ENCODE assay signal across 29 mouse cellular contexts in genomic region chr10:88739818-88740217, GRCm38 (mm10). TPM values are rescaled to one million over a fixed set of nuclear protein-coding genes. Genes with fewer than 3 reads are reported as not detected.
DNase-seq lines count a peak whose midpoint lies in the region; ATAC-seq and TF ChIP-seq lines count a peak whose summit lies in the region.
"Had no signal": no experiment of that assay in that cellular context is flagged by ENCODE, and none has a peak within 500 bp of the region (broad histone marks: within the 10 kb centered on the region; RNA-seq: fewer than 3 reads in every experiment).

No protein-coding gene starts in this region.

- no peak overlapping the region for H3K4me3 ChIP-seq in MEL (ENCODE audit: control insufficient read depth in 1 of 2, insufficient read depth in 1 of 2, low read depth in 2 of 2, low read length in 2 of 2)
- no peak overlapping the region for H3K4me3 ChIP-seq in intestine, embryonic 15.5 days (replicated peaks)
- H3K4me3 ChIP-seq in small intestine, adult 2 months (ENCODE audit: low read depth, low read length) = no peak overlapping the region
- H3K4me3 ChIP-seq in lung, postnatal 0 days (ENCODE audit: low read depth, low read length) = no peak overlapping the region
- H3K4me3 ChIP-seq in forebrain, embryonic 12.5 days (replicated peaks) = no peak overlapping the region
- H3K4me3 ChIP-seq: embryonic facial prominence, embryonic 12.5 days; embryonic facial prominence, embryonic 15.5 days; forebrain, embryonic 15.5 days; heart, embryonic 12.5 days; heart, embryonic 15.5 days; hindbrain, embryonic 10.5 days; hindbrain, embryonic 13.5 days had no signal

- H3K27ac ChIP-seq in MEL (ENCODE audit: control insufficient read depth, low read depth, low read length) = no peak overlapping the region
- no peak overlapping the region for H3K27ac ChIP-seq in intestine, embryonic 15.5 days
- H3K27ac ChIP-seq in small intestine, adult 2 months (ENCODE audit: insufficient read depth, low read depth, low read length) = peak overlapping the region; percentile 89
- no peak overlapping the region for H3K27ac ChIP-seq in lung, postnatal 0 days (ENCODE audit: low read length)
- H3K27ac ChIP-seq in forebrain, embryonic 12.5 days = no peak overlapping the region
- H3K27ac ChIP-seq: embryonic facial prominence, embryonic 12.5 days; embryonic facial prominence, embryonic 15.5 days; forebrain, embryonic 15.5 days; heart, embryonic 15.5 days; hindbrain, embryonic 10.5 days; hindbrain, embryonic 13.5 days had no signal

- TF ChIP-seq RAD21 in MEL (IDR thresholded peaks at IDR 0.05; ENCODE audit: low read depth, low read length) = no peak

- no peak overlapping the region for H3K9ac ChIP-seq in MEL (ENCODE audit: control insufficient read depth, low read depth, low read length, poor library complexity, severe bottlenecking)
- no peak overlapping the region for H3K9ac ChIP-seq in intestine, embryonic 15.5 days
- no peak overlapping the region for H3K9ac ChIP-seq in lung, postnatal 0 days (replicated peaks; ENCODE audit: low read depth)
- no peak overlapping the region for H3K9ac ChIP-seq in forebrain, embryonic 12.5 days
- H3K9ac ChIP-seq: embryonic facial prominence, embryonic 12.5 days; embryonic facial prominence, embryonic 15.5 days; forebrain, embryonic 15.5 days; heart, embryonic 12.5 days; heart, embryonic 15.5 days; hindbrain, embryonic 13.5 days had no signal

- no peaks in the 10 kb centered on the region for H3K9me3 ChIP-seq in MEL (replicated peaks; ENCODE audit: insufficient read depth, low read length)
- no peaks in the 10 kb centered on the region for H3K9me3 ChIP-seq in intestine, embryonic 15.5 days
- H3K9me3 ChIP-seq in lung, postnatal 0 days (ENCODE audit: low read length) = no peaks in the 10 kb centered on the region
- H3K9me3 ChIP-seq in forebrain, embryonic 12.5 days = no peaks in the 10 kb centered on the region
- H3K9me3 ChIP-seq: embryonic facial prominence, embryonic 12.5 days; embryonic facial prominence, embryonic 15.5 days; forebrain, embryonic 15.5 days; G1E; heart, embryonic 12.5 days; heart, embryonic 15.5 days; hindbrain, embryonic 10.5 days; hindbrain, embryonic 13.5 days had no signal

- no peaks in the 10 kb centered on the region for H3K27me3 ChIP-seq in MEL (ENCODE audit: control insufficient read depth in 1 of 2, insufficient read depth in 2 of 2, low read length in 2 of 2)
- no peaks in the 10 kb centered on the region for H3K27me3 ChIP-seq in intestine, embryonic 15.5 days (replicated peaks)
- H3K27me3 ChIP-seq in small intestine, adult 2 months (ENCODE audit: control insufficient read depth, insufficient read depth, low read length) = no peaks in the 10 kb centered on the region
- no peaks in the 10 kb centered on the region for H3K27me3 ChIP-seq in lung, postnatal 0 days (replicated peaks; ENCODE audit: insufficient read depth, low read length)
- H3K27me3 ChIP-seq in forebrain, embryonic 12.5 days = no peaks in the 10 kb centered on the region
- H3K27me3 ChIP-seq: CH12.LX; embryonic facial prominence, embryonic 12.5 days; embryonic facial prominence, embryonic 15.5 days; forebrain, embryonic 15.5 days; heart, embryonic 12.5 days; heart, embryonic 15.5 days; hindbrain, embryonic 13.5 days had no signal

- H3K79me2 ChIP-seq in MEL (ENCODE audit: control insufficient read depth, insufficient read depth, low read length, poor library complexity) = peaks cover 4% of the 10 kb centered on the region; the same call in 1 of the 2 replicates

- no peak for TF ChIP-seq POLR2A in MEL (IDR thresholded peaks at IDR 0.05; ENCODE audit: control insufficient read depth in 1 of 2, insufficient read depth in 1 of 2, low read depth in 1 of 2, low read length in 2 of 2, poor library complexity in 1 of 2)
- TF ChIP-seq POLR2A in small intestine, adult 2 months (IDR thresholded peaks at IDR 0.05; ENCODE audit: low read depth, low read length) = no peak

- no peak overlapping the region for H3K4me2 ChIP-seq in intestine, embryonic 15.5 days (replicated peaks)
- no peak overlapping the region for H3K4me2 ChIP-seq in lung, postnatal 0 days (replicated peaks; ENCODE audit: low read depth, low read length)
- no peak overlapping the region for H3K4me2 ChIP-seq in forebrain, embryonic 12.5 days
- H3K4me2 ChIP-seq: embryonic facial prominence, embryonic 12.5 days; embryonic facial prominence, embryonic 15.5 days; forebrain, embryonic 15.5 days; heart, embryonic 12.5 days; heart, embryonic 15.5 days; hindbrain, embryonic 13.5 days had no signal

- DNase-seq in MEL (ENCODE audit: low read depth, low spot score) = peak; percentile 36
- peak; percentile 59 for DNase-seq in large intestine, adult 2 months (ENCODE audit: low read depth, low spot score)
- no peak for DNase-seq in lung, postnatal 0 days (ENCODE audit: low spot score)
- no peak for DNase-seq in adrenal gland, postnatal 14 days
- DNase-seq: adrenal gland, adult 8-10 months; adrenal gland, postnatal 36 days; B cell, adult 2 months; cerebellum, adult 18-20 months; cerebellum, adult 9-10 months; cerebellum, postnatal 14 days; gastrocnemius, postnatal 25 days; heart, postnatal 10 days; heart, postnatal 36 days had no signal

- peak; percentile 61; the same call in 1 of the 2 replicates for ATAC-seq in intestine, embryonic 15.5 days
- no peak for ATAC-seq in lung, postnatal 0 days
- no peak for ATAC-seq in forebrain, embryonic 12.5 days (ENCODE audit: low FRiP score)
- ATAC-seq: activated CD4-positive, CD25-positive, alpha-beta regulatory T cell, adult 4 months; forebrain, embryonic 15.5 days; hindbrain, embryonic 16.5 days had no signal

- 67% methylated on average over 1 of the region's 1 CpGs for WGBS in intestine, embryonic 15.5 days
- 25% methylated on average over 1 of the region's 1 CpGs for WGBS in large intestine, adult 2 months
- 31% methylated on average over 1 of the region's 1 CpGs for WGBS in small intestine, adult 2 months
- 87% methylated on average over 1 of the region's 1 CpGs for WGBS in lung, postnatal 0 days
- 87% methylated on average over 1 of the region's 1 CpGs for WGBS in forebrain, embryonic 12.5 days

- no peaks in the 10 kb centered on the region; a peak in 1 of 4 replicates for H3K4me1 ChIP-seq in MEL (ENCODE audit: control insufficient read depth in 1 of 2, insufficient read depth in 2 of 2, low read length in 2 of 2)
- H3K4me1 ChIP-seq in intestine, embryonic 15.5 days (replicated peaks) = no peaks in the 10 kb centered on the region
- no peaks in the 10 kb centered on the region for H3K4me1 ChIP-seq in small intestine, adult 2 months (ENCODE audit: control insufficient read depth, insufficient read depth, insufficient read length, low read length)
- no peaks in the 10 kb centered on the region for H3K4me1 ChIP-seq in lung, postnatal 0 days (ENCODE audit: insufficient read depth, low read depth, low read length)
- H3K4me1 ChIP-seq in forebrain, embryonic 12.5 days = no peaks in the 10 kb centered on the region
- H3K4me1 ChIP-seq: embryonic facial prominence, embryonic 12.5 days; embryonic facial prominence, embryonic 15.5 days; forebrain, embryonic 15.5 days; heart, embryonic 12.5 days; heart, embryonic 15.5 days; hindbrain, embryonic 10.5 days; hindbrain, embryonic 13.5 days had no signal

- TF ChIP-seq EP300 in MEL (IDR thresholded peaks at IDR 0.05; ENCODE audit: low read depth in 1 of 2, low read length in 2 of 2) = no peak
- no peak for TF ChIP-seq EP300 in lung, postnatal 0 days (IDR thresholded peaks at IDR 0.05)

- TF ChIP-seq CTCF in MEL (IDR thresholded peaks at IDR 0.05 in 2 of 3, conservative IDR thresholded peaks at IDR 0.05 in 1 of 3; ENCODE audit: control insufficient read depth in 1 of 3, insufficient read depth in 1 of 3, low read depth in 2 of 3, low read length in 3 of 3, poor library complexity in 1 of 3, severe bottlenecking in 1 of 3) = no peak
- no peak for TF ChIP-seq CTCF in small intestine, adult 2 months (IDR thresholded peaks at IDR 0.05; ENCODE audit: extremely low read depth, insufficient read length, insufficient replicate concordance, low read depth, low read length)
- TF ChIP-seq CTCF in lung, postnatal 0 days (IDR thresholded peaks at IDR 0.05) = no peak

- peaks cover 2 to 14% of the 10 kb centered on the region in 2 experiments for H3K36me3 ChIP-seq in MEL (ENCODE audit: control insufficient read depth in 1 of 2, insufficient read depth in 2 of 2, low read length in 2 of 2)
- H3K36me3 ChIP-seq in intestine, embryonic 15.5 days = peaks cover 33% of the 10 kb centered on the region
- peaks cover 52% of the 10 kb centered on the region for H3K36me3 ChIP-seq in small intestine, adult 2 months (ENCODE audit: control insufficient read depth, insufficient read depth, low read length)
- peaks cover 27% of the 10 kb centered on the region for H3K36me3 ChIP-seq in lung, postnatal 0 days (ENCODE audit: insufficient read depth, low read length)
- H3K36me3 ChIP-seq in forebrain, embryonic 12.5 days (replicated peaks) = peaks cover 61% of the 10 kb centered on the region

TF ChIP-seq in MEL, 35 proteins besides CTCF, POLR2A, EP300 and RAD21 (continues in another document):
- no peak for TF ChIP-seq UBTF (IDR thresholded peaks at IDR 0.05; ENCODE audit: borderline replicate concordance, insufficient read depth, low read depth, low read length)
- TF ChIP-seq TBP (IDR thresholded peaks at IDR 0.05; ENCODE audit: low read depth, low read length) = no peak
- TF ChIP-seq CHD1 (IDR thresholded peaks at IDR 0.05; ENCODE audit: low read depth, low read length) = no peak

RNA-seq across cellular contexts. Expression of gene Arl1, which starts 9.2 kb away (rescaled TPM):
- total RNA-seq in MEL (2012; rRNA removed) = 47.4 and 51.7 TPM in 2 replicates
- 10 to 100 TPM in 1 of 2 experiments, not detected in 1; 93.6 TPM for polyA plus RNA-seq in MEL (2012; ENCODE audit: insufficient read depth in 1 of 2, insufficient read length in 2 of 2, low read depth in 1 of 2, low replicate concordance in 2 of 2, missing spikeins in 1 of 2)
- polyA plus RNA-seq in intestine, embryonic 15.5 days (2015; fragmentation: Nextera tagmentation; extraction: Ambion mirVana) = 184 and 190 TPM in 2 replicates
- 31.0 and 33.1 TPM in 2 replicates for polyA plus RNA-seq in large intestine, adult 2 months (2012; rRNA removed)
- 7.0 and 9.5 TPM in 2 replicates for polyA plus RNA-seq in small intestine, adult 2 months (2012; rRNA removed)
- 173 and 176 TPM in 2 replicates for polyA plus RNA-seq in lung, postnatal 0 days (2015; fragmentation: Nextera tagmentation; extraction: Ambion mirVana)
- total RNA-seq in adrenal gland, postnatal 14 days (2021) = 89.2 and 93.7 TPM in 2 replicates
- 125 and 133 TPM in 2 replicates for polyA plus RNA-seq in forebrain, embryonic 12.5 days (2016; fragmentation: Nextera tagmentation; extraction: Ambion mirVana)

RNA-seq across cellular contexts. Expression of gene Spic, which starts 55.0 kb away (rescaled TPM):
- not detected in 2 replicates for total RNA-seq in MEL (2012; rRNA removed)
- not detected for polyA plus RNA-seq in MEL (2012; ENCODE audit: insufficient read depth in 1 of 2, insufficient read length in 2 of 2, low read depth in 1 of 2, low replicate concordance in 2 of 2, missing spikeins in 1 of 2)
- polyA plus RNA-seq in intestine, embryonic 15.5 days (2015; fragmentation: Nextera tagmentation; extraction: Ambion mirVana) = 0.48 and 1.2 TPM in 2 replicates
- polyA plus RNA-seq in large intestine, adult 2 months (2012; rRNA removed) = 0.14 and 0.23 TPM in 2 replicates
- not detected in 2 replicates for polyA plus RNA-seq in small intestine, adult 2 months (2012; rRNA removed)
- polyA plus RNA-seq in lung, postnatal 0 days (2015; fragmentation: Nextera tagmentation; extraction: Ambion mirVana) = 0.33 and 0.44 TPM in 2 replicates
- total RNA-seq in adrenal gland, postnatal 14 days (2021) = 2.6 and 2.8 TPM in 2 replicates
- polyA plus RNA-seq in forebrain, embryonic 12.5 days (2016; fragmentation: Nextera tagmentation; extraction: Ambion mirVana) = not detected in 2 replicates
- total RNA-seq: gastrocnemius, adult 8-10 months; gastrocnemius, postnatal 25 days had no signal
- polyA plus RNA-seq: forebrain, embryonic 11.5 days; forebrain, embryonic 15.5 days; G1E; hindbrain, embryonic 10.5 days had no signal

Comparison
In these comparisons a context has a peak if more than half of its experiments do, and no peak if none do; other contexts are left out.
1. DNase-seq: peak in MEL (single experiment) and large intestine, adult 2 months (single experiment); none in lung, postnatal 0 days (single experiment) and adrenal gland, postnatal 14 days (single experiment).